Mouse (Mus musculus) C2C12 (cell line): ENCODE measurements around the gene Cdk17.

Experiments used
- CTCF ChIP-seq: IDR thresholded peaks from one replicate; pipeline ENCODE4 v1.5.1; 2011; ENCODE audit not compliant: control insufficient read depth, insufficient read depth, insufficient read length
- MAX ChIP-seq: IDR thresholded peaks from one replicate; pipeline ENCODE4 v1.6.1; 2011; ENCODE audit warnings: mild to moderate bottlenecking, control low read depth
- MYOD1 ChIP-seq: IDR thresholded peaks from one replicate; pipeline ENCODE4 v1.6.1; 2011; ENCODE audit warnings: low read depth; ENCODE audit not compliant: control insufficient read depth, insufficient read length
- USF1 ChIP-seq: IDR thresholded peaks from one replicate; pipeline ENCODE4 v1.6.1; 2011; ENCODE audit warnings: low read depth, mild to moderate bottlenecking, control low read depth, moderate library complexity

DNA sequence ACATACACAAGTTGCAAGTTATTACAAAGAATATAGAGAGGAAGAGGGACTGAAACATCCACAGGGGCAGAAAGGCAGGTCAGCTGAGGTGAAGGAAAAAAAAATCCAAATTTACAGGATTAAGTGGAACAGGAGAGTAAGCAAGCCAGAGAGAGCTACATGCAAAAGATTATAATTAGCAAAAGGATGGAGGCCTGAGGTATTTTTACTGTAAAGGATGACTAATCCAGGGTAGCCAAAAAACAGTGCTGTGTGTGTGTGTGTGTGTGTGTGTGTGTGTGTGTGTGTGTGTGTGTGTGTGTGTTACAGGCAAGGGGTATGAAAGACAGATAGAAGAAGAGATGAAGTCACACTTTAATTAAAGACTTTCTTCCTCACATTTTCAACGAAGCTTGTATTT, 31.3 kb upstream of the Cdk17 start:
- no peak for TF ChIP-seq CTCF
- TF ChIP-seq USF1: no peak
- TF ChIP-seq MYOD1: no peak
- TF ChIP-seq MAX: no peak
